Mouse (Mus musculus) ZHBTc4 (cell line): Measurements from ENCODE around the gene Nacc1.
A peak's percentile ranks its signal among the peaks of the same experiment; 100 is the strongest.

Experiments
- DNase-seq: peaks from one replicate; pipeline ENCODE4 v3.0.0-alpha.2; 2011; ENCODE audit warnings: low read depth, low spot score

Nacc1 gene

DNA sequence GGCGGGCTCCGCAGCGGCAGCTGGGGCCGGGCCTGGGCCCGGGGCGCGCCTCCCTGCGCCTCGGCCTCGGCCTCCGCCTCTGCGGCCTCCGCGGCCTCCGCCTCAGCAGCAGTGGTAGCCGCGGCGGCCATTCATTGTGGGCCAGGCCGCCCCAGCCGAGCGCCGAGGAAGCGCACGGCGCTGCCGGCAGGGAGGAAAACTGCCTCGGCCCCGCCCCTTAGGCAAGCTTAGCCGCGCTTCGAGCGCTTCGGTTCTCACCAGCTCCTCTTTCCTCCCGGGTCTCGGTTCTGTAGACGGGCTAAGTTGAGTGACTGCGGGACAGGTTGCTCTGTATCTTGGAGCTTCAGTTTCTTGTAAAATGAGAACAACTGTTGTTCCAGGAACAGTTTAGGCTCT lies at the start of gene Nacc1:
Nacc1 (minus strand) TSS at position 158 of the 396 bp plus-strand sequence.
- peak; percentile 96 for DNase-seq

- no peak for DNase-seq
Observed at GRCm38 (mm10) chr8:84736521-84736920, 48.9 kb upstream of the Nacc1 start.

DNA sequence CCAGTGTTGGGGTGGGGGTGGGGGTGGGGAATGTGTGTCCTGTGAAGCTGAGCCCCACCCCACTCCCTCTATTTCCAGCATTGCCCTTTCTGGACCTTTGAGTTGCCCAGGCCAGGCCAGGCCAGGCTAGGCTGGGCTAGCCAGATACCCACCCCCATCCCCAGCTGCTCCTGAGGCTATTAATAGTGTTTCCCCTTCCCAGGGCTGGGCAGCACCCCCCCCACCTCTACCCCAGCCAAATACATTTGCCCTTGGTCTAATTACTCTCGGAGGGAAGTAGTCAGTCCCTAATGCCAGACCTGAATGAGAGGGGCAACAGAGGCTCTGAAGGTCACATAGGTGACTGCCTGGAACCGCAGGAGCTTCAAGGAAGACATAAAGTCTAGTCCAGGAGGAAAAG lies 47.9 kb upstream of the Nacc1 start:
- DNase-seq, result no peak

DNA sequence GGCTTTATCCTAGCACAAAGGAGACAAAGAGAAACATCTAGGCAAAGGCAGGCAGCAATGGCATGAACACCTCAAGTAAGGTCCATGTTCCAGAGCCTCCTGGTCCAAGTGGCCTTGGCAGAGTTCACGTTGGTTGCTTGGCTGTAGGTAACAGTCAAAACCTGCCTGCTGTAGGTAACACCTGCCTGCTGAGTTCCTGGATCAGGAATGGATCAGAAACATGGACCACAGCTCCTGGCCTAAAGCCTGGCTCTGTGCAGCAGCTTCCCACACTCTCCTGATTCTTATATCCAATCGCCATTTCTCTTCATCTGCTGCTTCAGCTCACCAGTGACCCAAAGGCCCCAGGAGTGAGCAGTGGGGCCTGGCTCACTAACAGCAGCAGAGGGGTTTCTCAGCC lies 47.0 kb upstream of the Nacc1 start:
- no peak for DNase-seq

DNA sequence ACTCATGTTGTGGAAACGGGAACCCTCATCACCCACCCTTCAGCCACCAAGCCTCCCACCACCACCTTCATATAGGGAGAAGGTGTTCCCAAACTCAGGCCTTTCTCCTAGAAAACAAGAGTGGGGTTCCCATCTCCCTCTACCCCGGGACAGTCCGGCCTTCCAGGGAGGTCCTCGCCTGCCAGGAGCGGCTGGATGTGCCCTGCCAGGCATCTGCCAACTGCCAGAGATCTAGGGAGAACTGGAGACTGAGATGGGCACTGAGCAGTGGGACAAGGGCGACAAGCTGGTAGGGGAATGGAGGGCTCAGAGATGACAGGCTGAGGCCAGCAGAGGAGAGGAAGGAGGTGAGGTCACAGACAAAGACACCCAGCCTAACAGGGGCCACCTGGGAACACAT lies 46.3 kb upstream of the Nacc1 start:
- DNase-seq, result no peak

- no peak for DNase-seq
Observed at GRCm38 (mm10) chr8:84732996-84733395, 45.3 kb upstream of the Nacc1 start.

DNA sequence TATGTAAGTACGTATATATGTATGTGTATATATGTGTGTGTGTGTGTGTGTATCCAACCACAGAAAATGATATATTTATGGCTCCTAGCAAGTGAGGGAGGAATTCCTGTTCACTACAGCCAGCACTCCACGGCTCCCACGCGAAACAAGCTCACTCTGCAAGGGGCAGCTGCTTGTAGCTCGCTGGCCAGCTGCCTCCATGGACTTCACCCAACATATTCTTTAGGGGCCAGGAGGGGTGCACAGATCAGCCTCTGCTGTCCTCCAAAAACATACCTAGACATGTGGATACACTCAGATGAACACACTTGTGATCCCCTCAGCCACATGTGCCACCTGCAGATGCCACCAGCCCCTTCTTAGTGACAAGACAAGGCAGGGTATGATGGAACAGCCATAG lies 44.9 kb upstream of the Nacc1 start:
- no peak for DNase-seq

DNA sequence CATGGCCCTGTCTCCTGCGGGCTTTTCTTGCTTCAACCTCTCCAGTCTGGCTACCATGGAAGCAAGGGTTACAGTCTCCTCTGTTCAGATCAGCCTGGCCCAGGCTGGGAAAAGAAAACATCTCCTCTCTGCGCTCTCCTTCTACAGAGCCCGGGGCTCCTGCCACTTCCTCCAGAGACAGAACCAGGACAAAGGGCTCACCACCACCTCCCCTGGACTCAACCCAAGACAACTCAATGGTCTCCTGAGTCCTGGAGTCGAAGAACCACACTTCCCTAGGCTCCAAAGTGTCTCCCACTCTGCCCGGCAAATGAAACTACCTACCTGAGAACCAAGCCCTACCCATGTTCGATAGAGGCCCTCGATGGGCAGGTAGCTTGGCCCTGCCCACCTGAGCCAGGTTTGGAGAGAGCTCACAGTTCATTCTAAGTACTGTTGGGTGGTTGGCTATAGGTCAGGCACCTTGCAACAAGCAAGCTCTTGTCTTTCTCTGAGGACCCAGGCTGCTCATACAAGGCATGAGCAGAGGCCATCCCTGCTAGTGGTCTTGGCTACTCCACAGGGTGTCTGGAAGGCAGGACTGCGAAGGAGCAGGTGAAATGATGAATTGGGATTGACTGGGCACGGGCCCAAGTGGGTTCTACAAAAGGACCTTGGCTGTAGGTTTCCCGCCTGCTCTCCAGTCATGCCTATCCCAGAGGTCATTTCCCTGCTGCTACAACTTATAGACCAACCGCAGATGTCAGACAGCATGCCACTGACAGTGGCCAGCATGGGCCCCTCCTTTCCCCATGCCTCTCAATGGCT lies 43.9 kb upstream of the Nacc1 start:
- no peak for DNase-seq

- DNase-seq, result no peak
Observed at GRCm38 (mm10) chr8:84730541-84731370, 43.1 kb upstream of the Nacc1 start.

DNA sequence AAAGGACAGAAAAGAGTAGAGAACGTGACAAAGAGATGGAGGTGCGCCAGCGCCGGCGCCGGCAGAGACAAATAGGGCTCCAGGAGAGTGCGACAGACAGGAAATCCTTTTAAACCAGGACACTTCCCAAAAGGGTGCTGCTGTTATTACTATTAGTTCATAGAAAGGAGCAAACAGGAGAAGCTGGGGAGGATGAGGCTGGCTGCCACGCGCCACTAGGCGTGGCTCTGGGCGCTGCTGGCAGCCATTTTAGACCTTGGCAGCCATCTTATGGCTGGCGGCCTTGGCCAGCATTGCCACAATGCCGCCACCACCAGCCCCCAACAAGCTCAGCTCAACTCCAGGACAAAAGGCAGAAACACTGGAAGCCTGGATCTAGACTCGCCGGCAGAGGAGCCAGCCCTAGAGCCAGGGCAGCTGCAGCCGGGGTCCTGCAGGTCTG lies 42.3 kb upstream of the Nacc1 start:
- DNase-seq, result peak; percentile 78

- no peak for DNase-seq
Observed at GRCm38 (mm10) chr8:84728474-84728873, 40.8 kb upstream of the Nacc1 start.

DNA sequence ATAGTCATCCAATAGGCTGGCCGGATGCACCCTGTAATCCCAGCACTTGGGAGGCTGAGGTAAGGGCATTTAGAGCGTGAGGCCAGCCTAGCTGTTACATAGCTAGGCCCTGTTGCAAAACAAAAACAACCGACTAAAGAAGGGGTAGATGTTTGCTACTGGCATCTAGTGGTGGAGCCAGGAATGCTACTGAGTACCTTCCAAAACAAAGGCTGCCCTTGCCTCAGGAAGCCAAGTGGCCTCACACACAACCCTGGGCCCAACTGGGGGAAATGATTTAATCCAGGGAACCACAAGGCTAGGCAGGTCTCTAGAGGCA lies 38.2 kb upstream of the Nacc1 start:
- DNase-seq, result peak; percentile 65

DNA sequence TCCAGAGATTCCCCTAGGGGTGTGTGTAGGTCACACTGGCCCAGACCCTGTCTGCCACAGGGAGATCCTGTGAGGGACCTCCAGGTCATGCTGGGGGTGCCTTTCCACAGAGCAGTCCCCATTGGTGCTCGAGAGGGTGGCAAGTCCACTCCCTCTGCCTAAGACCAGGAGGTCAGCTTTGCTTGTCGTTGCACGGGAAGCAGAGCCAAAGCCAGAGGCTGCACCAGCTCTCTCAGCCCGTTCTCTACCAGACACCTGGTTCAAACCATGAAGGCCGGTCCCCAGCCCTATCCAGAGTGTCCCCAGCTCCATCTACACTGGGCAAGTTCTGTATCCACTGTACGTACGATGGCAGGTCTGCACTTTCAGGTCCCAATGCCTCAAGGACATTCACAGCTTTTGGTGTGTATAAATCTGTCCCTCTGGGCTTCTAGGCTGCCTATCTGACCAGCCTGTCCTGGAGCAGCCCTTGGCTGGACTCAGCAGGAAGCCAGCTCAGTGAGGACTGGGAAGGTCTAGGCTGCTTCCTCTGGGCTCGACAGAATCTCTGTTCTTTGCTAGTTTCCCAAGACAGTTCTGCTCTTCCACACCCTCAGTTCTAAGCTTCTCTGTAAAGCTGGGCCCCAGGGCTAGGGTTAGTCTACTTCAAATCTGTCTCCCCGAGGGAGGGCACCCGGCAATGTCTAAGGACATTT lies 37.7 kb upstream of the Nacc1 start:
- no peak for DNase-seq

DNA sequence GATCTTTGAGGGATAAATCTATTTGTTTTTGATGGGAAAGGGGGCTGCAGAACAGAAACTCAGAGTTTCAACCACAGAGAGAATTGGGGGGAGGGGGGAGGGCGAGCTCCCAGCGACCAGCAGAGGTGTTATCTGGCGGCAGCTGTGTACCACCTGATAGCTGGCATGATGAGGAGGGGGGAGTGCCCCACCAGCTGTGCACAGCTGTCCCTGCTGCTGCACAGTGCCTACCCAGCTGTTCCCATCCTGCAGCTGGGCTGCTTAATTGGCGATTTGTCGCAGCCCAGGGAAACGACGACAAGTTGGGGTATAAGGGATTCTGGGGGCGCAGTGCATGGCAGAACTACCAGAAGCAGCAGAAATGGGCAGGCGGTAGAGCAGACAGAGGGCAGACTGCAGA lies 37.0 kb upstream of the Nacc1 start:
- no peak for DNase-seq

DNA sequence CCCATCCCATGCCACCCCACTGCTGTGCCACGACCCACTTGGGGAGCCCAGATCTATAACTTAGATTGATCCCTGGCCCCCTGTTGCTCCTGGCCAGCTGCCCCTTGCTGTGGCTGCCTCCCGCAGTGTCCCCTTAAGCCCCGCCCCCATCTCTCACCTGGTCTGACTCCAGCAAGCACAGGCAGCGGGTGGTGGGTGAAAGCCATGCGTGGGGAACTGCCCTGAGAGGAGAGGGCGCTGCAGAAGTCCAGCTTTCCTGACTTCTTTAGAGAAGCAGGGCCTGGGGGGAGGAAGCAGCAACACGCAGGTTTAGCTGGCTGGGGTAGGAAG lies 35.9 kb upstream of the Nacc1 start:
- peak; percentile 70 for DNase-seq

- DNase-seq, result peak; percentile 83
Observed at GRCm38 (mm10) chr8:84722850-84723570, 35.3 kb upstream of the Nacc1 start, which contains the start of gene G430095P16Rik. TSS of gene G430095P16Rik (plus strand) at chr8:84723007.

- DNase-seq, result no peak
Observed at GRCm38 (mm10) chr8:84722530-84722849, 34.8 kb upstream of the Nacc1 start.

DNA sequence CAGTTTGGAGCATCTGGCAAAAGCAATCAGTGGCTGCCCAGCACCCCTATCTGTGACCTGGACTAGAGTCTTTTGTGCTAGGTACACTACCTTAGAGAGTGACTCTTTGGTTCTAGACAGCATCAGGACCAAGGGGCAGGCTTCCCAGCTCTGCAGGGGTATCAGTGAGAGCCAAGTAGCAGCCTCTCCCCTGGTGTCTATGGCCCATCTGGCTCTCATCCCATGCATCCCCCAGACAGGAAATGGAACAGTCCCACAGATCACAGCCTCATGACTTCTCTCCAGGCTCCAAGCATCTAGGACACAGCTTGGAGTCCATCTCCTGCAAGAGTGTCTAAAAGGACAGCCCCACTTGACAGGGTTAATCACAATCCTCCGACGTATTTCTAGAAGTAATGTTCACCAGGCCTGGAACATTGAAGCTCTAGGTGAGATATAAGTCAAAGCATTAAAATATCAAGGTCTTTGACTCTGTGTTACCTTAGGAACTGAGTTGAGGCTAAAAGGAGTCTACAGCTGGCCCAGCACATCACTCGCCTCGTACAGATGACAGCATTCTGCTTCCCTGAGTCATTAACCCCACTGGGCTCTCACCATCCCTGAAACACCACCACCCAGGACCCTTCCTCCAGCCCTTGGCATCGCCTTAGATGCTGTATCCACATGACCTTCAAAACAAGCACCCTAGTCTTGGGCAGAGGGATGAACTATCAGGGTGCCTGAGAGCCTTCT lies 31.5 kb upstream of the Nacc1 start:
- no peak for DNase-seq

- no peak for DNase-seq
Observed at GRCm38 (mm10) chr8:84718476-84718875, 30.8 kb upstream of the Nacc1 start.

- no peak for DNase-seq
Observed at GRCm38 (mm10) chr8:84716790-84717189, 29.1 kb upstream of the Nacc1 start.

DNA sequence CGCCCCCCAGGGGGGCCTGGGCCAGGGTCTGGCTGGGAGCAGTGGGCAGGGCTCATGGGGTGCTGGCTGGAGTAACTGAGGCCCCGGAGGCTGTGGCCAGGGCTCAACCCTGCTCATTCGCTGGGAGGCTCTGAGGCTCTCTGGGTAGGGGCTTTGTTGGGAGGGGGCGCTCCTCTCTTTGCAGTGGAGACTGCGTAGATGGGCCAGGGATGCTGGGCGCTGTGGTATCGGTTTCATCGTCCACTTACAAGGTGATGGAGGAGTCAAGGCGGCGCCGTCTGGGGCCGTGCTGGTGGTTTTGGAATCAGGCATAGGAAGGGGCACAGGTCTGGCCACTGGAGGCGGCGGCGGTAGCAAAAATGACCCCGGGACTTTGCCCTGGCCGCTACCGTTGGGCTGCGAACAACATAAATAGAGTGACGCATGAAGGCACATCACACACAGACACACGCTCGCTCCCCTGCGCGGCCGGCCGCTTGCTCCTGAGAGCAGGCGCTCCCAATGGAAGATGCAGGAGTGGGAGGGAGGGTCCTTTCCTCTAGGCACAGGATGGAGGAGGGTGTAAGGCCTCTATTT lies 28.3 kb upstream of the Nacc1 start:
- no peak for DNase-seq
